Mouse (Mus musculus): ENCODE results near the gene Ddx39b. TPM values are rescaled to one million over a fixed set of nuclear protein-coding genes. Genes with fewer than 3 reads are reported as not detected.

Gene Ddx39b
- polyA plus RNA-seq, 1 experiment from 2014 or later = 260 TPM

Small RNA genes within 50 kb of the gene (microRNA-seq; reads per million reads assigned to microRNA genes)
- not detected for gene Mir6973a
- gene Mir6974 = not detected
- gene Mir6975 = 3.1 reads per million, percentile 11 among the genes with 10 or more reads in this experiment
- gene Mir8094 = not detected

Other genes with a start within 250 kb of the Ddx39b start
- 69.9 and 75.0 TPM in 2 replicates for gene Vars, start 240.8 kb upstream of the Ddx39b start, polyA plus RNA-seq (2015; fragmentation: Nextera tagmentation; extraction: Ambion mirVana)
- gene Vwa7, start 225.2 kb upstream of the Ddx39b start, polyA plus RNA-seq (2015; fragmentation: Nextera tagmentation; extraction: Ambion mirVana) = 0.27 and 0.34 TPM in 2 replicates
- gene Sapcd1, start 213.7 kb upstream of the Ddx39b start, polyA plus RNA-seq (2015; fragmentation: Nextera tagmentation; extraction: Ambion mirVana) = 1.9 and 3.0 TPM in 2 replicates
- gene Msh5, start 195.0 kb upstream of the Ddx39b start, polyA plus RNA-seq (2015; fragmentation: Nextera tagmentation; extraction: Ambion mirVana) = 3.5 and 3.7 TPM in 2 replicates
- gene Clic1, start 191.8 kb upstream of the Ddx39b start, polyA plus RNA-seq (2015; fragmentation: Nextera tagmentation; extraction: Ambion mirVana) = 349 and 372 TPM in 2 replicates
- gene Ddah2, start 182.7 kb upstream of the Ddx39b start, polyA plus RNA-seq (2015; fragmentation: Nextera tagmentation; extraction: Ambion mirVana) = 171 and 193 TPM in 2 replicates
- gene Ly6g6c, start 176.4 kb upstream of the Ddx39b start, polyA plus RNA-seq (2015; fragmentation: Nextera tagmentation; extraction: Ambion mirVana) = 0.17 TPM in 1 of 2 replicates, not detected in the other
- gene Mpig6b, start 175.6 kb upstream of the Ddx39b start, polyA plus RNA-seq (2015; fragmentation: Nextera tagmentation; extraction: Ambion mirVana) = 0.16 and 0.54 TPM in 2 replicates
- 0.72 and 0.84 TPM in 2 replicates for gene Ly6g6e, start 164.8 kb upstream of the Ddx39b start, polyA plus RNA-seq (2015; fragmentation: Nextera tagmentation; extraction: Ambion mirVana)
- 1.9 and 3.4 TPM in 2 replicates for gene Ly6g6d, start 163.7 kb upstream of the Ddx39b start, polyA plus RNA-seq (2015; fragmentation: Nextera tagmentation; extraction: Ambion mirVana)
- gene Ly6g6f, start 156.1 kb upstream of the Ddx39b start, polyA plus RNA-seq (2015; fragmentation: Nextera tagmentation; extraction: Ambion mirVana) = 0.29 and 0.39 TPM in 2 replicates
- gene Abhd16a, start 152.5 kb upstream of the Ddx39b start, polyA plus RNA-seq (2015; fragmentation: Nextera tagmentation; extraction: Ambion mirVana) = 80.9 and 83.3 TPM in 2 replicates
- 0.72 TPM in 1 of 2 replicates, not detected in the other for gene Ly6g5c, start 133.5 kb upstream of the Ddx39b start, polyA plus RNA-seq (2015; fragmentation: Nextera tagmentation; extraction: Ambion mirVana)
- gene Ly6g5b, start 126.3 kb upstream of the Ddx39b start, polyA plus RNA-seq (2015; fragmentation: Nextera tagmentation; extraction: Ambion mirVana) = 0.57 and 0.63 TPM in 2 replicates
- 13.6 and 14.9 TPM in 2 replicates for gene Gpank1, start 120.3 kb upstream of the Ddx39b start, polyA plus RNA-seq (2015; fragmentation: Nextera tagmentation; extraction: Ambion mirVana)
- 224 and 232 TPM in 2 replicates for gene Csnk2b, start 119.7 kb upstream of the Ddx39b start, polyA plus RNA-seq (2015; fragmentation: Nextera tagmentation; extraction: Ambion mirVana)
- gene D17H6S53E, start 115.4 kb upstream of the Ddx39b start, polyA plus RNA-seq (2015; fragmentation: Nextera tagmentation; extraction: Ambion mirVana) = 10.1 and 10.2 TPM in 2 replicates
- gene Apom, start 109.7 kb upstream of the Ddx39b start, polyA plus RNA-seq (2015; fragmentation: Nextera tagmentation; extraction: Ambion mirVana) = 0.60 and 0.89 TPM in 2 replicates
- 37.5 and 40.5 TPM in 2 replicates for gene Bag6, start 106.6 kb upstream of the Ddx39b start, polyA plus RNA-seq (2015; fragmentation: Nextera tagmentation; extraction: Ambion mirVana)
- 103 and 113 TPM in 2 replicates for gene Prrc2a, start 76.8 kb upstream of the Ddx39b start, polyA plus RNA-seq (2015; fragmentation: Nextera tagmentation; extraction: Ambion mirVana)
- 6.0 and 10.9 TPM in 2 replicates for gene Aif1, start 65.7 kb upstream of the Ddx39b start, polyA plus RNA-seq (2015; fragmentation: Nextera tagmentation; extraction: Ambion mirVana)
- 7.9 and 8.2 TPM in 2 replicates for gene Lst1, start 53.3 kb upstream of the Ddx39b start, polyA plus RNA-seq (2015; fragmentation: Nextera tagmentation; extraction: Ambion mirVana)
- 3.5 and 6.4 TPM in 2 replicates for gene Ltb, start 47.3 kb upstream of the Ddx39b start, polyA plus RNA-seq (2015; fragmentation: Nextera tagmentation; extraction: Ambion mirVana)
- 0.20 and 0.33 TPM in 2 replicates for gene Tnf, start 39.7 kb upstream of the Ddx39b start, polyA plus RNA-seq (2015; fragmentation: Nextera tagmentation; extraction: Ambion mirVana)
- 0.27 and 0.79 TPM in 2 replicates for gene Lta, start 36.4 kb upstream of the Ddx39b start, polyA plus RNA-seq (2015; fragmentation: Nextera tagmentation; extraction: Ambion mirVana)
- gene Gm16181, start 20.9 kb upstream of the Ddx39b start, polyA plus RNA-seq (2015; fragmentation: Nextera tagmentation; extraction: Ambion mirVana) = 0.41 and 1.2 TPM in 2 replicates
- gene Atp6v1g2, start 8.1 kb upstream of the Ddx39b start, polyA plus RNA-seq (2015; fragmentation: Nextera tagmentation; extraction: Ambion mirVana) = 10.1 and 10.4 TPM in 2 replicates
- 8.4 and 8.8 TPM in 2 replicates for gene Nfkbil1, start 6.0 kb upstream of the Ddx39b start, polyA plus RNA-seq (2015; fragmentation: Nextera tagmentation; extraction: Ambion mirVana)
- gene H2-D1, start 21.0 kb downstream of the Ddx39b start, polyA plus RNA-seq (2015; fragmentation: Nextera tagmentation; extraction: Ambion mirVana) = 90.5 and 110 TPM in 2 replicates
- gene H2-Q1, start 78.7 kb downstream of the Ddx39b start, polyA plus RNA-seq (2015; fragmentation: Nextera tagmentation; extraction: Ambion mirVana) = not detected in 2 replicates
- gene H2-Q2, start 100.5 kb downstream of the Ddx39b start, polyA plus RNA-seq (2015; fragmentation: Nextera tagmentation; extraction: Ambion mirVana) = 0.82 and 2.1 TPM in 2 replicates
- 3.2 and 4.1 TPM in 2 replicates for gene H2-Q4, start 137.9 kb downstream of the Ddx39b start, polyA plus RNA-seq (2015; fragmentation: Nextera tagmentation; extraction: Ambion mirVana)
- 1.1 and 2.8 TPM in 2 replicates for gene H2-Q6, start 183.1 kb downstream of the Ddx39b start, polyA plus RNA-seq (2015; fragmentation: Nextera tagmentation; extraction: Ambion mirVana)
- 3.7 and 5.9 TPM in 2 replicates for gene H2-Q7, start 197.4 kb downstream of the Ddx39b start, polyA plus RNA-seq (2015; fragmentation: Nextera tagmentation; extraction: Ambion mirVana)
- gene H2-Q10, start 228.3 kb downstream of the Ddx39b start, polyA plus RNA-seq (2015; fragmentation: Nextera tagmentation; extraction: Ambion mirVana) = 0.55 and 0.58 TPM in 2 replicates

Data from heart, embryonic 16.5 days (tissue).